Mouse (Mus musculus) left cerebral cortex, postnatal 4 days (tissue): ENCODE results near the gene Arhgef25. TPM values are rescaled to one million over a fixed set of nuclear protein-coding genes. Genes with fewer than 3 reads are reported as not detected.
"Not testable (repeated sequence)": the region's sequence is repeated elsewhere in the genome, so short reads cannot be mapped to it uniquely, and the experiment has no call there.

ENCODE experiments used
- DNase-seq: peaks from one replicate; pipeline ENCODE4 v3.0.0-alpha.2; 2022
- intact Hi-C: fragments of 180-260 bp; cut with DNase I; formaldehyde crosslinking; loops from one replicate; pipeline ENCODE4 v1.15.1; 2025
- total RNA-seq, 2 experiments: library from RNA; stranded (reverse); gene quantifications; 2 replicates each; pipeline ENCODE4 v1.2.3; 2021

Arhgef25 gene
- total RNA-seq, 2 experiments from 2014 or later, result 70.5 to 75.6 TPM

DNA sequence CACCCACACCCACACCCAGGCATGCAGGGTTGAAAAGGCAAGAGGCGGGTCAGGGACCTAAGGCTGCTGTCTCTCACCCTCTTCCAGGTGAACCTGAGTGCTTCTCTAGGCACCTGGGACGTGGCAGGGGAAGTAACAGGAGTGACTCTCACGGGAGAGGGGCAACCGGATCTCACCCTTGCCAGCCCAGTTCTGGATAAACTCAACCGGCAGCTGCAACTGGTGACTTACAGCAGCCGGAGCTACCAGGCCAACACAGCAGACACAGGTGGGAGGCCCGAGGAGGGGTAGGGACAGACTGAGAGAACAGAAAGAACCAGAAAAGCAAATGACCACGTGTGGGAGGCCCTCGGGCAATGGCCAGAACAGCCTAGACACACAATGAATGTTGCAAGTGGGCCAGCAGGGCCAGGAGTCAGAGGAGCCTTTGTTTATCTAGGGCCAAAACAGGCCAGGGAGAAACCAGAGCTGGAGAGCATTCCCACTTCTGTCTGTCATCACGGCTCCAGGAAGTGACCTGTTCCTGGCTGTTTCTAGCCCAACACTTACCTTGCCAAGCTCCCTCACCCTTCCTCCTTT lies 22.2 kb downstream of the Arhgef25 start:
- intact Hi-C loops, result loop anchor here (5.0 kb wide), 1 partner anchor 45 kb away; the partner anchor contains the start of gene Os9
- no peak for DNase-seq

DNA sequence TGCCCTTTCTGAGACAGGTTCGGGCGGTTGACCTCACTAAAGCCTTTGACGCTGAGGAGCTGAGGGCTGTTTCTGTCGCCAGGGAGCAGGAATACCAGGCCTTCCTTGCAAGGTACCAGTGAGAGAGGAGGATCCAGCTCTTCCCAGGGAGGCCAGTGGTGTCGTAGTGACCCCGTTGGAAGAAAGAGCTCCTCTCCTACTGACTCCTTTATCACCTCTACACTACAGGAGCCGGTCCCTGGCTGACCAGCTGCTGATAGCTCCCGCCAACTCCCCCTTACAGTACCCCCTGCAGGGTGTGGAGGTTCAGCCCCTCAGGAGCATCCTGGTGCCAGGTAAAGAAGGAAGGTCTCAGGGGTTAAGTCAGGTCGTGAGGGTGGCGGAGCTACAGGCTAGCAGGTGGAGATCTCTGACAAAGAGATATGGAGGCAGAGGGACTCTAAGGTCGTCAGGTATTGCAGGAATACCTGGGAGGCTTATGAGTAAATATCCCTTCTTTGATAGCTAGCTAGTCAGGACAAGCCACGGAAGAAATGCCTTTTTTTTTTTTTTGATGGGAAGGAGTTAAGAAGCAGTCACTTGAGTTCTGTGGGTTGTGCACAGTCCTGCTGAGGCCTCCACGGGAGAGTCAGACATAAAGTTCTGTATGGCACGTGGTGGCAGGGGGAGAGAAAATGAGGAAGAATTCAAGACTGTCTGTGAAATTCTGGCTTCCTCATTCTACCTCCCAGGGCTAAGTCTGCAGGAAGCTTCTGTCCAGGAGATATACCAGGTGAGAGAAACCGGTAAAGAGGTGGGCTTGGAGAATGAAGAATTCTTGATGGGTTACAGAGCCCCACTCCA lies 22.9 kb downstream of the Arhgef25 start:
- DNase-seq, result no peak
- intact Hi-C loops, result loop anchor here (5.0 kb wide), 1 partner anchor 45 kb away; the partner anchor contains the start of gene Os9

DNA sequence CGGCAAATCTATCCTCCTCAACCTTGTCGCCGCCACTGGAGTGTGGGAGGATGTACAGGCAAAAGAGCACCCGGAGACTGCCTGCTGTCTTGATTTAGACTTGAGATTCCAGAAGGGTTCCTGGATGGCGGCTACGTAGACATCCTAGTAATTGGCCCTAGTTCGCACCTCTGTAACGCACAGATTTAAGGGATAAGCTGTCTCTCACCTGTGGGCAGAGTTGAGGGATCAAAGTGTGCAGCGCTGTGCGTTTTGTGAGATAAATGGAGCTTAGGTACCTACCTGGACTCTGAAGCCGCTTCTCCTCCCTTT lies 23.5 kb downstream of the Arhgef25 start:
- intact Hi-C loops, result loop anchor here (5.0 kb wide), 1 partner anchor 44 kb away; the partner anchor contains the start of gene Os9
- DNase-seq, result no peak

DNA sequence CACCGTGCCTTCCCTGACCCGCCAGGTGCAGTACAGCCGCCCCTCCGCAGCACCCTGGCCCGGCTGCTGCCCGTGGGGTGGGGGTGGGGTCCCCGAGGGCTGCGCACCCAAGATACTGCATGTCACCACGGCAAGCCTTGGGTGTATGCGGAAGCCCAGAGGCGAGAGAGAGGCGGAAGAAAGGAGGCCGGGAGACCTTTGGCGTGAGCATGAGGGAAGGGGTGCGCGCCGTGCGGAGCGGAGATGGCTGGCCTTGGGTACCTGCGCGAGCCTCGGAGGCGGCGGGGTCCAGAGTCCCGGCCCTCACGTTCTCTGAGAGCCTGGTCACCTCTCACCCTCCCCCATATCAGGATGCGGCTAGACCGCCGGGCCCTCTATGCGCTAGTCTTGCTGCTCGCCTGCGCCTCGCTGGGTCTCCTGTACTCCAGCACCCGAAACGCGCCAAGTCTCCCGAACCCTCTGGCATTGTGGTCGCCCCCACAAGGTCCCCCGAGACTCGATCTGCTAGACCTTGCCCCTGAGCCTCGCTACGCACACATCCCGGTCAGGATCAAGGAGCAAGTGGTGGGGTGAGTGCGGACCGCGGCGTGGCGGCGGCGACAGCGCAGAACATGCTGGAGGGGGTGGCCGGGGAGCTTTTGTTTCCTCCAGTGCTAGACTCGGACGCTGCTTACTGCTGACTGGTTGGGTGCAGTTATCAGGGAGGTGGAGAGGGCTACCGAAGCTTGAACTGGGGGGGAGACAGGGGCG lies 24.1 kb downstream of the Arhgef25 start:
- peak; percentile 52 for DNase-seq
- intact Hi-C loops, result loop anchor here (5.0 kb wide), 1 partner anchor 44 kb away; the partner anchor contains the start of gene Os9

DNA sequence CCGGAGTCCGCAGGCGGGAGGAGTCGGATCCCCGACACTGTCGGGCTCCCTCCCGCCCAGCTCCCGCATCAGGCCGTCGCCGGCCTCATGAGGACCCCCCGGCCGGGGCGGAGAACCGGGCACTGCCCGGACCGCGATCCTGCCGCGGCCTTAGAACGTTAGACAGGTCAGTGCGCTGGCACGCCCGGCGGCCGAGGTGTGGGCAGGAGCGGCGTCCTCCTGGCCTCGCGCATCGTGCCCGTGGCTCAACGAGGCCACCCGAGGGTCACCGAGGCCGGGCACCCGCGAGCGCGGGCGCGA lies 24.6 kb downstream of the Arhgef25 start:
- DNase-seq, result no peak
- intact Hi-C loops, result loop anchor here (5.0 kb wide), 1 partner anchor 43 kb away; the partner anchor contains the start of gene Os9

DNA sequence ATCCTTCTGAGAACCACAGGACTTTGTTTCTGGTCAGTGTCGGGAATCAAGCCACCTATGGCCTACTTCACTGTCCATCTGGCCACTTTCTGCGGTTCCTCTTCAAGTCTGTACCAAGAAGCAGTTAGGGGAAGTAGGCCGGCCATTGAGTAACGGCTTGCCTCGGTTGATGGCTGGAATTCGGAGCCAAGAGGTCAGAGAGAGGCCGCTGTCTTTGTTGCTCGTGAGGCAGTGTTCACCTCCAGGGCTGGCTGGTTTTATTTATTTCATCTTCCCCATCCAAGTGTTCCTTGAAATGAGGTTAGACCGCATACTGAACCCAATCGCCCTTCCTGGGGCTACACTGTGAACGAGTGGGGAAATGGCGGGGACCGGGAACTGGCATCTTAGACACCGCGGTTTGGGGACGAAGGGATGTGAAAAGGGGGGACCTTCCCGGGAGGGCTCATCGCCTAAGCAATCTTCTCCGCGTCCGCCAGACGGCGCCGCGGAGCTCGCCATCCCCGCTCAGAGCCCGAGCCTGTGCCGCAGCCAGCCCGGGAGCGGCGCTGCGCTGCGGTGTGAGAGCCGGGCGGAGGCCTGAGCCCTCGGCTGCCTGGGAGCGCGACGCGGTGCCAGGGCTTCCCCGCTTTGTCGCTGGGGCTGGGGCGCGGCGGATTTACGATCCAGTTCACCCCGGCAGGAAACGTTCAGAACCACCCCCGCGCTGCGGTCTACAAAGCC lies 25.1 kb downstream of the Arhgef25 start, which contains the start of gene B4galnt1:
B4galnt1 (plus strand) TSS at position 595 of the 723 bp plus-strand sequence.
- DNase-seq, result peak; percentile 81
- intact Hi-C loops, result loop anchor here (5.0 kb wide), 1 partner anchor 42 kb away; the partner anchor contains the start of gene Os9

DNA sequence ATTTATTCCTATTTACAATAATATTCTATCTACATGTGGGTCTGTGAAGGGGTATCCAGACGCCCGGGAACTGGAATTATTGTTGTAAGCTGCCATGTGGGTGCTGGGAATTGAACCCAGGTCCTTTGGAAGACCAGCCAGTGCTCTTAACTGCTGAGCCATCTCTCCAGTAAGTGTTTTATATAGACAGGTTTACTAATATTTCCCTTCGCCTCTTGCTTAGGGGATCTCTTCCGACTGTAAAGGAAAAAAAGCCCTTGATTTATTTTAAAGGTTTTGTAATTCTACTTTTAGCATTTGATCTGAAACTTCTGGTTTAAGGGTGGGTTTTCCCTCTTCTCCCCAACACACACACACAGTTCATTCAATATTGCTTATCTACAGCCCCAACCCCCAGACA lies 25.7 kb downstream of the Arhgef25 start:
- intact Hi-C loops, result no loop called here
- no peak for DNase-seq

DNA sequence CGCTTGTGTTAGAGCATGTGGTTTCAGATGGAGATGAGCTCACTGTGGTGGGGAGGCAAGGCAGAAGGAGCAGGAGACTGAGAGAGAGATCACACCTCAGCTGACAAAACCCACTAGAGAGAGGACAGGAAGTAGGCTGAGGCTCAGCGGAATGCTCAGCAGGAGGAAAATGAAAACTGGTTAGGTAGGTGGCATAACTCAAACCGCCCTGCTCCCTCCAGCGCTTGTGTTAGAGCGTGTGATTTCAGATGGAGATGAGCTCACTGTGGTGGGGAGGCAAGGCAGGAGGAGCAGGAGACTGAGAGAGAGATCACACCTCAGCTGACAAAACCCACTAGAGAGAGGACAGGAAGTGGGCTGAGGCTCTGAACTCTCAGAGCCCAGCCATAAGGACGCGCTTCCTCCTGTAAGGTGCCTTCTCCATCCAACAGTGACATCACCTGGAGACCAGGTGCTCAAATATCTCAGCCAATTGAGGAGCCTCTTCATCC lies 27.1 kb downstream of the Arhgef25 start:
- intact Hi-C loops, DNase-seq: not testable (repeated sequence)

DNA sequence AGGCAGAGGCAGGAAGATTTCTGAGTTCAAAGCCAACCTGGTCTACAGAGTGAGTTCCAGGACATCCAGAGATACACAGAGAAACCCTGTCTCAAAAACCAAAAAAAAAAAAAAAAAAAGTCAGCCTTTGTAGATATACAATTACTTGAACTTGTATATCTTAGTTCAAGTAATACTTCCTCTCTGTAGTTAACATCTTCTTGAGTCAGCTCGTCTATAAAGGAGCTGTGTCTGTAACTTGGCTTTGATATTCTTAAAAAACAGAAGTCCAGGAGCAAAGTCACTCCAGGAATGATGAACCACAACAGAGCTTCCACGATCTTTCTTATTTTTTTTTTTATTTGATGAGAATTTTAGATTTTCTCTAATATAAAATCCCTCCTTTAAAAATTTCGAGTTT lies 29.2 kb downstream of the Arhgef25 start:
- intact Hi-C loops, result no loop called here
- DNase-seq, result no peak

DNA sequence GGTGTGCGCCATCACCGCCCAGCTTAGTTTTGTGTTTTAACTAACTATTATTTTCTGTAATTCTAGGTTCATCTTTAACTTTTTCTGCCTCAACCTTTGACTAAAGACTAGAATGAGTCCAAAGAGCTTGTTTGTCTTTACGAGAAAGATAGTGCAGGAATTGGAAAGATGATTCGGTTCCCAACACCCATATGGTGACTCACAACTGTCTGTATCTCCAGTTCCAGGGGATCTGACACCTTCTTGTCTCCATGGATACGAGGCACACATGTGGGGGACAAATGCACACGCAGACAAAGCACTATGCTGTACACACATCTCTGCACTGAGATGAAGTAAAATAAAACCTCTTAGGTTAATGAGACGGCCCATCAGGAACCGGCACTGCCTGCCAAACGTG lies 29.8 kb downstream of the Arhgef25 start:
- no peak for DNase-seq
- intact Hi-C loops, result no loop called here

DNA sequence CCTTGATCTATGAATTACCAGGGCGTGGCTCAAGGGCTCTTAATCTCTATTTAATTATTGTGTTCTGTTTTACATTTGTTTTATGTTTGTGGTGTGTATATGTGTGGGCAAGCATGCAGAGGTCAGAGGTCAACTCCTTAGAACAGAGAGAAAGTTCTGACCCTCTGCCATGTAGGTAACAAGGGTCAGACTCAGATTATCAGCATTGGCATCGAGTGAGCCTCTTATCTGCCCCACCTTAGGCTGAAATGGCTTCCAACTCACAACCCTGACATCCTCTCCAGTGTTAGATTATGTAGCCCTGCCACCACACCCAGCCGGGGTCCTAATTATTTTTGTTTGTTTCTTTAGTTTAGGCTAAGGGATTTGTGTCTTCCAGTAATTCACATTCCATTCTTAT lies 31.4 kb downstream of the Arhgef25 start:
- no peak for DNase-seq
- intact Hi-C loops, result no loop called here

DNA sequence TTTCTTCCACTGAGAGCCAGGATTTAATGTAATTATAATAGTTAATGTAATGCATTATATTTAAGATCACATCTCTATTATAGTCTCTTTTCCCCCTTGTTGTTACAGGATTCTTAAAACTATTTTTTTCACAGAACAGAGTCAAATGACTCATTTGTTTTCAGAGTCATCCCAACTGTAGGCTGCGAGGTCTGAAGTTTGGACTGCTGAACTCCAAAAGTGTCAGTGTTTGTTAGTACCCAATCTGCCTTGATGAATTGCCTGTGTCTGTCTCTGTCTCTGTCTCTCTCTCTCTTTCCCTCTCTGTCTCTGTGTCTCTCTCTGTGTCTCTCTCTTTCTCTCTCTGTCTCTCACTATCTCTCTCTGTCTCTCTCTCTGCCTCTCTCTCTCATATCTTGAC lies 33.4 kb downstream of the Arhgef25 start:
- no peak for DNase-seq
- intact Hi-C loops, result no loop called here

DNA sequence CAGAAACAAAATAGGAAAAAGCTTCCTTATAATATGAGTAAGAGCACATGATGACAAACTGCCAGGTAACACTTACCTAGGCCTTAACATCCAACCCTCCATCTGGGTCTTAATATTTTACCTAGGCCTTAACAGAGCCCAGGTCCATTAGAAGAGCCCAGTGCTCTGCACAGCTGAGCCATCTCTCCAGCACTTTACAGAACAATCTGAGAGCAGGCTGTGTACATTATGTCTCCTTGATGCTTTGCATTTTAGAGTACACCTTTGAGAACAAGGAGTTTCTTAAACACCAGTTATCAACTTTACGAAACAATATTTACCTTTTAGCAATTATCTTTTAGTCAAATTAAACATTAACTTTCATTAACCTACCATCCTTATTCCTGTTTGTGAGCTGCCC lies 33.8 kb downstream of the Arhgef25 start:
- no peak for DNase-seq
- intact Hi-C loops, result no loop called here

DNA sequence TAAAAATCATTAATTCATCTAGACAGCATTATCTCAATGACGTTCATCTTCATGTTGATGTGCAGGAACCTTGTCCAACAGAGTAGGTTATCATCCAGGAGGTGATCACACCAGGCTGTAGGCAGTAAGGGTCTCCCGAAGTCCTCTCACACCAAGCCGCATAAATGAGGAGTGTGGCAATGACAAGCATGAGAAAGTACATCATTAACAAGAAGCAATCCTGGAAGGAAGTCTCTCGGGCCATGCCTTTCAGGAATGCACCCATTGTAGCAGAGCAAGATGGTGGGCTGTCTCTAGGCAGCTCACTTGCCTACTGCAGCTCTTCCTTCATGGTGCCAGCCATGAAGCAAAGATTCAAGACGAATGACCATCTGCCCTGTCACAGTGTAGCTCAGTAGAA lies 35.2 kb downstream of the Arhgef25 start:
- intact Hi-C loops, result no loop called here
- no peak for DNase-seq

DNA sequence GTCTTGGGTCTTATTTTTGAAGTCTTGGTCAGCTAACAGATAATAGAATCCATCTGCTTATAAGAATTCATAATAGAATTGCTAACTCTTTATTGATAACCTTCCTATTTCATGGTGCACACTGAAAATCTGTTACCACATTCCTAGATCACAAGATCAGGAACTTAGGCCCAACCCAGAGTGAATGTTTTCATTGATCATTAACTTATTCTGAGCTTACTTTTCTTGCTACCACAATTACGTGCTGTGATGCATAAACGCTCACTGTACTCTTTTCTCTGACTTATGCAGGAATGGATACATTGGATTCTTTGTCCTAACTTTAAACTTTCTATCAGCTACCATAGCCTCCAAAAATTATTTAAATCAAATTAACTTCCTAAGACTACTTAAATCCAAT lies 35.6 kb downstream of the Arhgef25 start:
- intact Hi-C loops, result no loop called here
- DNase-seq, result no peak

DNA sequence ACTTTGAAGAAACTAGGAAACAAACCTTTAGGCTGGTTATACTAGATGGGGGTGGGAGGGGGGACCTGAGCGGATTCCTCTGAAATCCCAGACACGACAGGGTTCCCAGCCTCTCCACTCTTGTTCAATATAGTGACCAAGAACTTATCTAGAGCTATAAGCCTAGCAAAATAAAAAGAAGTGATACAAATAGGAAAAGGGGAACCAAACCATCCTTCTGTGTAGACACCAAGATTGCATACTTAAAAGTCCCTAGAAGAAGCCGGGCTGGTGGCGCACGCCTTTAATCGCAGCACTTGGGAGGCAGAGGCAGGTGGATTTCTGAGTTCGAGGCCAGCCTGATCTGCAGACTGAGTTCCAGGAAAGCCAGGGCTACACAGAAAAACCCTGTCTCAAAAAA lies 36.6 kb downstream of the Arhgef25 start:
- DNase-seq, result no peak
- intact Hi-C loops, result no loop called here

DNA sequence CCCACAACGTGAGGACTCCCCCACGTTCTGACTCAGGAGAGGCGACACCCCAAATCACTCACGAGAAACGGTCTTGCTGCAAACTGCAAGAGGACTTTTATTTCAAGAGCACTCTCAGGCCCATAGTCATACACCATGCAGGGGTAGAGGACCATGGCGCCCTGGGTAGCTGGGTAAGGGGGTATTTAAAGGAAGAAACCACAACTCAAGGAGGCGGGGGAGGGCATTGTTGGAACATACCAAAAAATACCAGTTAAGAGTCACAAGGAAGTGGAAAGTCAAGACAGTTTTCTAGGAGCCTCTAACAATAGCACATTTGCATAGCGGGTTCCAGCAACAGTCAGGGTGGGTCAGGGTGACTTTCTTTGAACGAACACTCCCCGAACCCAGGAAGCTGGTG lies 37.3 kb downstream of the Arhgef25 start:
- DNase-seq, intact Hi-C loops: not testable (repeated sequence)

DNA sequence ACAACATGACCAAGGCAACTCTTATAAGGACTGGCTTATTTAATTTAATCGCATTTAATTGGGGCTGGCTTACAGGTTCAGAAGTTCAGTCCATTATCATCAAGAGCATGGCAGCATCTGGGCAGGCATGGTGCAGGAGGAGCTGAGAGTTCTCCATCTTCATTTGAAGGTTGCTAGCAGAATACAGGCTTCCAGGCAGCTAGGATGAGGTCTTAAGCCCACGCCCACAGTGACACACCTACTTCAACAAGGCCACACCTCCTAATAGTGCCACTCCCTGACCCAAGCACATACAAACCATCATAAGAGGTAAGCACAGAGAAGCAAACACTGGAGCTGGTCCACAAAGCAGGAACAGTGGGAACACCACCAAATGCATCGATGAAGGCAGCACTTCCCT lies 38.6 kb downstream of the Arhgef25 start:
- intact Hi-C loops, DNase-seq: not testable (repeated sequence)

DNA sequence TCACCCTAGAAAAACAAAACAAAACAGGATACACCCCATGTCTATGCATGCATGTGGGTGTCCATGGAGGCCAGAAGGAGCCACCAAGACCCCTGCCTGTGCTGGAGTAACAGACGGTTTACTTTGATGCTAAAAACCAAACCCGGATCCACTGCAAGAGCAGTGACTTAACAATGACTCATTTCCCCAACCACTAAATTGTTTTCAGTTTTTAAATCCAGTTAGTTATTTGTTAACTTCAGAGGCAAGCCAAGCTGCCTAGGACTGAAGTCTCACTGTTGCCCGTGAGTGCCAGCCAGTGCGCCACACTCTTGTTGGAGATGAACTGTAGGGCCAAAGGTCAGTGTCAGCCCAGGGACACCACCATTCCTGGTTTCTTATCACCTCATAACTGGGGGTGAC lies 39.4 kb downstream of the Arhgef25 start:
- DNase-seq, result no peak
- intact Hi-C loops, result no loop called here

DNA sequence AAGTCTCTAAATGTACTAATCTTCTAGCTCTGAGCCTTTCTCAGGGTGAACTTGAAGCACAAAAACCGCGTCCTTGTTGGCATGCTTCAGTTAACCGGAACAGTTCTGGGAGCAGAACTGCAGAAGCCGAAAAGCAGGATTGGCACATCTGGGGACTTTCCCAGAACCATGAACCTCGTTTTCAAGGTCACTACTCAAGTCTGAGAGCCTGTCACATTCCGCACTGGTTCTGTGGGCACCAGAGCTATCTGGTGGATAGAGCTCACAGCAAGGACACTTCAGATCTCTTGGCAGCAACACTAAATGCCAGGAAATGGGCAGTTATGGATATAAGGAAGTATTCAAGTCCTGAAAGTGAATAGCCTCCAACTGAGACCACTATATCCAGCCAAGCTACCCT lies 42.7 kb downstream of the Arhgef25 start:
- intact Hi-C loops, result no loop called here
- no peak for DNase-seq

DNA sequence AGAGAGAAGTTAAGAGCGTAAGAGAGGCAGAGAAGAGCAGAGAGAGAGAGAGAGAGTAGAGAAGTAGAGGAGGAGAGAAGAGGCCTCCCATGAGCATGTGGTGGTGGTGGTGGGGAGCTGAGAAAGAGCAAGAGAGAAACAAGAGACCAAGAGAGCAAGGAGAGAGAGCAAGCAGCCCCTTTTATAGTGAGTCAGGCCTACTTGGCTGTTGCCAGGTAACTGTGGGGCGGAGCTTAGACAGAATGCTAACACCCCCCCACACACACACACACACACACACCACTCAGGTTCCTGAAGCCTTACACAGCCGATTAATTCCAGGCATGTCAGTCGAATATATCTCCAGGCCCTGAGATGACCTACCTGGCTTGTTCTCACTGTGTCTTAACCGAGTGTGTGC lies 44.6 kb downstream of the Arhgef25 start:
- intact Hi-C loops, result no loop called here

More for the DNA sequence above, 44.6 kb downstream of the Arhgef25 start:
- DNase-seq, result no peak
